Mouse (Mus musculus): ENCODE results near the gene Vmn1r94.
"Not testable (repeated sequence)": the region's sequence is repeated elsewhere in the genome, so short reads cannot be mapped to it uniquely, and the experiment has no call there.

GRCm38 (mm10) chr7:20168277-20168676, at the start of gene Vmn1r94:
- TF ChIP-seq CTCF, EP300 (IDR thresholded peaks at IDR 0.05): not testable (repeated sequence)

Measured in lung, postnatal 0 days (tissue).